Mouse (Mus musculus): ENCODE measurements around the gene Nr2c1.

DNA sequence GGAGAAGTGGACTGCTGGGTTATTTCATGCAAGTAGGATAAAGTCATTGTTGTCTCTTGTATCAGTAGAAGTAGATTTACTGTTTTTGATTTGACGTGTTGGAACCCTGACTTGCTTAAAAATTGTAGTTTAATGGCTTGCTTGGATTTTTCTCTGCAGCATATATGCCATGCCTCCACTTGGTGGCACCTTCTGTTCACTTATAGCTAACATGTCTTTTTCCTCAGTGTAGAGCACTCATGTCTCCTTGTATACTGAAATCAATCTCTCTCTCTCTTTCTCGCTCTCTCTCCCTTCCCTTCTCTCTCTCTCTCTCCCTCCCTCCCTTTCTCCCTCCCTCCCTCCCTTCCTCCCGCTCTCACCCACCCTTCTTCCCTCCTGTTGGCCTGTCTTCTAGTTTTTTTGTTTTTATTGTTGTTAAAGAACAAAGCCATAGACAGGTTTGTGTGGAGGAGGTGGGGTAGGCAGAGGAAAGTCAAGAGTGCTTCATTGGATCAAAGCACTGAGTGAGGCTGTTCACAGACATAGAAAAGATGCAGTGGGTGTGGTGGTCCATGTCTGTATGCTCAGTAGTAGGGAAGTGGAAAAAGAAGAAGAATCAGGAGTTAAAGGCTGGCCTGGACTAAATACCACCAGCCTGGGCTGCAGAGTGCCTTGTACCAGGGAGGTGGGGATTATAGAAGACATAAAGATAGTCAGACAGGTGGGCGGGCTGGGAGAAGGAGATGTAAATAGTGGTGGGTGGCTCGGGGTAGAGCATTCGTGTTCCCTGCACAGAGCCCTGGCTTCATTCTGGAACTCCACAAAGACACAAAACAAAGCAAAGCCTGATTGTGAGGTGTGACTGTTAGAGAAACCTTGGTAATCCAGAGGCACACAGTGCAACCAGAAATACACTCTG, 63.1 kb downstream of the Nr2c1 start:
- no peak for TF ChIP-seq POLR2A (IDR thresholded peaks at IDR 0.05; ENCODE audit: borderline replicate concordance, extremely low read depth, low read depth, low read length)
- no peak for TF ChIP-seq CTCF (IDR thresholded peaks at IDR 0.05; ENCODE audit: insufficient read depth, low read length)

All from lung, adult 2 months (tissue).